Mouse (Mus musculus): ENCODE measurements around the gene Gm21969. TPM values are rescaled to one million over a fixed set of nuclear protein-coding genes. Genes with fewer than 3 reads are reported as not detected.

Gm21969 gene
- total RNA-seq, 2 experiments from 2014 or later: not detected

DNA sequence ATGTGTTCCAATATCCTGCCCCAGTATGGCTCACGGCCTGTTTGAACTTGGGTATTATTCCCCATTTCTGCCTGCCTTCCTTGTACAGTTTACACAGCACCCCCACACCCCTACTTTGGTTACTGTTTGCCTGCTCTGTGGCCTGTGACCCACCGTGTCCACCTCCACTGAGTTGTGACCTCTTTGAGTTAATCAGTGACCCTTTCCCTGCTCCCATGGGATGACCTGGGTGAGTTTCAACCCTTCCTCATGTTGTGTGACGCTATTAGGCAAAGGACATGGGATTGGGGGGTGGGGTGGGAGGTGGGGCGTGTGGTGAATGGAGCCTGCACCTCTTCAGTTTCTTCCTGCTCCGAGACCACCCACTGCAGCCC is 21.1 kb downstream of the Gm21969 start:
- TF ChIP-seq CTCF (IDR thresholded peaks at IDR 0.05): no peak
- intact Hi-C loops (cut with DNase I): no loop called here
- peak overlapping the region; percentile 67 for H3K4me3 ChIP-seq
- no peak for DNase-seq (ENCODE audit: extremely low spot score in 1 of 2, low spot score in 2 of 2)
- no peak overlapping the region for H3K27ac ChIP-seq

GRCm38 (mm10) chr4:139624706-139625105 is 21.7 kb downstream of the Gm21969 start:
- H3K4me3 ChIP-seq: no peak overlapping the region
- no peak overlapping the region for H3K27ac ChIP-seq
- TF ChIP-seq CTCF (IDR thresholded peaks at IDR 0.05): no peak
- no peak for DNase-seq (ENCODE audit: extremely low spot score in 1 of 2, low spot score in 2 of 2)
- intact Hi-C loops (cut with DNase I): no loop called here

GRCm38 (mm10) chr4:139627361-139627760 is 24.4 kb downstream of the Gm21969 start:
- Histone ChIP-seq H3K27ac (no peak overlapping the region), H3K4me3 (no peak overlapping the region)
- no peak for DNase-seq (ENCODE audit: extremely low spot score in 1 of 2, low spot score in 2 of 2)
- TF ChIP-seq CTCF (IDR thresholded peaks at IDR 0.05): no peak
- intact Hi-C loops (cut with DNase I): no loop called here

- no peak for DNase-seq (ENCODE audit: extremely low spot score in 1 of 2, low spot score in 2 of 2)
- H3K27ac ChIP-seq: no peak overlapping the region
- TF ChIP-seq CTCF (IDR thresholded peaks at IDR 0.05): no peak
- intact Hi-C loops (cut with DNase I): no loop called here
- no peak overlapping the region for H3K4me3 ChIP-seq
Observed at GRCm38 (mm10) chr4:139630171-139630570, 27.2 kb downstream of the Gm21969 start.

GRCm38 (mm10) chr4:139631141-139631540 is 28.2 kb downstream of the Gm21969 start:
- DNase-seq (ENCODE audit: extremely low spot score in 1 of 2, low spot score in 2 of 2): no peak
- intact Hi-C loops (cut with DNase I): no loop called here
- H3K4me3 ChIP-seq: no peak overlapping the region
- TF ChIP-seq CTCF (IDR thresholded peaks at IDR 0.05): no peak
- H3K27ac ChIP-seq: 0 out of 2 replicates have a peak overlapping the region, but pooled peaks have one; percentile 15

DNA sequence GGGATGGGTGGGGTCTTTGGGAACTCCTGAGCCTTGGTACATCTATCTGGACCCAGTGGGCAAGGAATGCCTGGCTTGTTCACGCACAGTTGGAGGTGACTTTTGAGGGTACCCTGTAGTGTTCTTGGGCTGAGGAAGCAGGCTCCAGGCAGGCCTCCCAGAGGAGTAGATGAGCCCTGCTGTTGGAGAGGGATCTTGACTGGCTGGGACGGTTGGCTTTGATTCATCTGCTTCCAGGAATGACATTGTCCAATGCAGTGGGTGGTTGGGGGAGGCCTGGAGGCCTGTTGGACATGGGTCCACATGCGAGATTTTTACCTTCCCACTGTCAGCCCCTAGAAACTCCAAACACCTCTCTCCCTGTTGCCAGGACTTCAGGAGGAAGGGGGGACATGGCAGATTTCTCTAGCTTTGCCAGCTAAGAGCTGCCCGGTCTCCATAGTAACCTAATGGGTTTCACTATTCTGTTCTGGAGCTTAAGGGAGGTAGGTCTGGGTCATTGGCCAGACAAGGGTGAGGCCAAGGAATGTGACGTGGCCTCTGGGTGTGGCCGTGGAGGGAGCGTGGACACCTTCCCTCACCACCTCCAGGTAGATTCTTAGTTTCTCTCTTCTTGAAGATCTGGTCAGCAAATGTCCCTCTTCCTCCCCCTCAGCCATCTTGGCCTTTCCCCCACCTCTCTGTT is 28.7 kb downstream of the Gm21969 start:
- DNase-seq (ENCODE audit: extremely low spot score in 1 of 2, low spot score in 2 of 2): no peak
- TF ChIP-seq CTCF (IDR thresholded peaks at IDR 0.05): no peak
- intact Hi-C loops (cut with DNase I): no loop called here
- Histone ChIP-seq H3K4me3 (no peak overlapping the region), H3K27ac (0 out of 2 replicates have a peak overlapping the region, but pooled peaks have one; percentile 15)

DNA sequence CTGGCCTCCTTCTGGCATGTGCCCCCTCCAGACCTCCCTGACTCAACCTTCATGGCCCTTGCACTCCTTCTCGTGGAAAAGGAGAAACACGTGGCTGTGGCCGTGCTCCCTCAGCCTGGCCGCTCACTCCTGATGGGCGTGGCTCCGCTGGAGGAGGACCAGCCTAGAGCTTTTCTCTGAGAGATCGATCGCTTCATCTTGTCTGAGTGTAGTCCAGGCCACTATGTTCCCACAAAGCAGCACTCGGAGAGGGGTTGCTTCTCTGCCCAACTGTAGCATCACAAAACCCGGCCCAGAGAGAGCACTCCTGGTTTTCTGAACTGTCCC is 29.2 kb downstream of the Gm21969 start:
- no peak overlapping the region for H3K27ac ChIP-seq
- no peak for TF ChIP-seq CTCF (IDR thresholded peaks at IDR 0.05)
- no peak for DNase-seq (ENCODE audit: extremely low spot score in 1 of 2, low spot score in 2 of 2)
- intact Hi-C loops (cut with DNase I): no loop called here
- no peak overlapping the region for H3K4me3 ChIP-seq

DNA sequence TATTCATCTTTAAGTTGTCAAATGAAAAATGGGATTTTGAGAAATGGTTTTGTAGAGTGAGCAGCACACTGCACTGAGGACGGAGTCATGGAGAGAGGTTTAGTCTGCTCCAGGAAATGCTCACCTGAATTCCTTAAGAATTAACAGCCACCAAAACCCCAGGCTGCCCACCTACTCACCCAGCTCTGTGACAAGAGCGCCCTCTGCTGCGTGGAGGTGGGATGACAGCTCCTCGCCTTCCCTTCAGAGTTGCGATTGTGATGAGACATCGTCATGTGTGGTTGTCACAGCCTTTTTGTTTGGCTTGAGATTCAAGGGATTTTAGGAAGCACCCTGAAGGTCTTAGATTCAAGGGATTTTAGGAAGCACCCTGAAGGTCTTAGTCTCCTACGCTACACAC is 33.4 kb downstream of the Gm21969 start:
- peak; percentile 95 for TF ChIP-seq CTCF (IDR thresholded peaks at IDR 0.05)
- no peak overlapping the region for H3K4me3 ChIP-seq
- intact Hi-C loops (cut with DNase I): loop anchor here (1.0 kb wide), 1 partner anchor 166 kb away; no protein-coding TSS in a partner anchor
- H3K27ac ChIP-seq: no peak overlapping the region
- DNase-seq (ENCODE audit: extremely low spot score in 1 of 2, low spot score in 2 of 2): peak; percentile 68 to 85

GRCm38 (mm10) chr4:139637847-139638246 is 34.9 kb downstream of the Gm21969 start:
- DNase-seq (ENCODE audit: extremely low spot score in 1 of 2, low spot score in 2 of 2): no peak
- intact Hi-C loops (cut with DNase I): no loop called here
- H3K4me3 ChIP-seq: no peak overlapping the region
- no peak for TF ChIP-seq CTCF (IDR thresholded peaks at IDR 0.05)
- no peak overlapping the region for H3K27ac ChIP-seq

DNA sequence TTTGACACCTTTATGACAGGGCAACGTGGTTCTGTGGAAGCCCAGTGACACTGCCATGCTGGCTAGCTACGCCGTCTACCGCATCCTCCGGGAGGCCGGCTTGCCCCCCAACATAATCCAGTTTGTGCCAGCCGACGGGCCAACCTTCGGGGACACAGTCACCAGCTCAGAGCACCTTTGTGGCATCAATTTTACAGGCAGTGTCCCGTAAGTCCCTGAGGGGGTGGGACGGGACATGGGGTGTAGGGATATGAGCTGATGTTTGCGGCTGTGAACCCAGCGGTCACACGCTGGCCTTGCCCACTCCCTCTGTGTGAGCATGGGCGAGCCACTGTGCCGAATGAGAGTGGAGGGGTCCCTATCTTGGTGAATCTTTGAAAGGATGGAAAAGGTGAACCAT is 35.4 kb downstream of the Gm21969 start:
- H3K4me3 ChIP-seq: no peak overlapping the region
- no peak for DNase-seq (ENCODE audit: extremely low spot score in 1 of 2, low spot score in 2 of 2)
- TF ChIP-seq CTCF (IDR thresholded peaks at IDR 0.05): no peak
- intact Hi-C loops (cut with DNase I): no loop called here
- no peak overlapping the region for H3K27ac ChIP-seq

- intact Hi-C loops (cut with DNase I): no loop called here
- no peak for TF ChIP-seq CTCF (IDR thresholded peaks at IDR 0.05)
- Histone ChIP-seq H3K4me3 (no peak overlapping the region), H3K27ac (no peak overlapping the region)
- no peak for DNase-seq (ENCODE audit: extremely low spot score in 1 of 2, low spot score in 2 of 2)
Observed at GRCm38 (mm10) chr4:139639801-139640200, 36.8 kb downstream of the Gm21969 start.

DNA sequence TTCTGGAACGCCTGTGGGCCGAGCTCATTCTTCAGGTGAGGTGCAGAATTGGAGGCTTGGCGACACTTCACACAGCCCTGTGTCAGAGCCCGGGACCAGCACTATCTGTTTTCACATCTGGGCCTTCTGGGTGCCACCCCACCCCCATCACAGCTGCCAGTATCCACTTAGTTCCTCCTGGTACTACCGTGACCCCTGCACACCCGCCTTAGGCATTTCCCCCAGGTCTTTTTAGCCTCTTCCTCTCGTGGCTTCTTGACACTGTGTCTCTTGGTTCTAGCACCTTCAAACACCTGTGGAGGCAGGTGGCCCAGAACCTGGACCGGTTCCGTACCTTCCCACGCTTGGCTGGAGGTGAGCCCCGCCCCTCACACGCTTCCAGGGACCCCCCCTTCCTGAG is 37.3 kb downstream of the Gm21969 start:
- Histone ChIP-seq H3K4me3 (no peak overlapping the region), H3K27ac (no peak overlapping the region)
- TF ChIP-seq CTCF (IDR thresholded peaks at IDR 0.05): no peak
- intact Hi-C loops (cut with DNase I): no loop called here
- DNase-seq (ENCODE audit: extremely low spot score in 1 of 2, low spot score in 2 of 2): no peak

DNA sequence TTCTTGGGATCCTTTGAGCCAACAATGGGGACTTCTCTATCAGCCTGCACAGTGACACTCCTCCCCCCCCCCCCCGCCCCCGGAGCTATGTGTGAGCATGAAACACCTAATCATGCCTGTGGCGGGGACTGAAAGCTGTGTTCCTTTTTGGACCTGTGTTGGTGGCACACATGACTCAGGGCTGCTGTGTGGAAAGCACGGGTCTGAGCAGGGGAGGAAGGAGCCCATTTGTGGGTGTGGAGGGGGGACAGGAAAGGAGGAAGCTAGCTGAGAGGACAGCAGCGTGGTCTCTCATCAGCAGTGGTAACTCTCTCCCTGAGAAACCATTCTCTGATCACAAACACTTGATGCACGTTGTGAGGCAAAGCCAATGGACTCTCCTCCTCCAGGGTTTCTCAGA is 37.8 kb downstream of the Gm21969 start:
- TF ChIP-seq CTCF (IDR thresholded peaks at IDR 0.05): no peak
- no peak overlapping the region for H3K4me3 ChIP-seq
- intact Hi-C loops (cut with DNase I): no loop called here
- H3K27ac ChIP-seq: no peak overlapping the region
- DNase-seq (ENCODE audit: extremely low spot score in 1 of 2, low spot score in 2 of 2): no peak
